Mouse (Mus musculus) limb, embryonic 12.5 days (tissue): Measurements from ENCODE around the gene Cbr2. TPM values are rescaled to one million over a fixed set of nuclear protein-coding genes. Genes with fewer than 3 reads are reported as not detected.
A peak's percentile ranks its signal among the peaks of the same experiment; 100 is the strongest.
"Not testable (repeated sequence)": the region's sequence is repeated elsewhere in the genome, so short reads cannot be mapped to it uniquely, and the experiment has no call there.

Experiments
- ATAC-seq: fragments of 200-750 bp; cut with Nextera tagmentation; 2 replicates; pipeline ENCODE4 v1.8.0; 2017; ENCODE audit warnings: low read depth, moderate TSS enrichment; ENCODE audit not compliant: insufficient number of reproducible peaks, insufficient read depth, low FRiP score, low TSS enrichment
- H3K27ac ChIP-seq: fragments of 300-500 bp; sonication (generic); 2 replicates; pipeline ENCODE4 v1.5.1; 2016; ENCODE audit warnings: mild to moderate bottlenecking, moderate library complexity
- H3K27me3 ChIP-seq: fragments of 300-500 bp; sonication (generic); 2 replicates; pipeline ENCODE4 v1.6.1; 2016; ENCODE audit warnings: mild to moderate bottlenecking, moderate library complexity
- H3K36me3 ChIP-seq: fragments of 300-500 bp; sonication (generic); 2 replicates; pipeline ENCODE4 v1.6.1; 2016; ENCODE audit warnings: mild to moderate bottlenecking, moderate library complexity
- H3K4me1 ChIP-seq: fragments of 300-500 bp; sonication (generic); replicated peaks from 2 replicates; pipeline ENCODE4 v1.6.1; 2016
- H3K4me2 ChIP-seq: fragments of 300-500 bp; sonication (generic); 2 replicates; pipeline ENCODE4 v1.6.1; 2016; ENCODE audit warnings: mild to moderate bottlenecking, moderate library complexity
- H3K4me3 ChIP-seq: fragments of 300-500 bp; sonication (generic); replicated peaks from 2 replicates; pipeline ENCODE4 v1.5.1; 2016; ENCODE audit warnings: mild to moderate bottlenecking
- H3K9ac ChIP-seq: fragments of 300-500 bp; sonication (generic); replicated peaks from 2 replicates; pipeline ENCODE4 v1.6.1; 2016; ENCODE audit warnings: mild to moderate bottlenecking, moderate library complexity
- H3K9me3 ChIP-seq: fragments of 300-500 bp; sonication (generic); 2 replicates; pipeline ENCODE4 v1.6.1; 2016; ENCODE audit warnings: mild to moderate bottlenecking, moderate library complexity
- WGBS: fragments of 180-500 bp; shearing (Covaris S2); methylation state at CpG from one replicate; pipeline ENCODE4 v1.1.7; 2016; 5-methylcytosine and 5-hydroxymethylcytosine counted together
- polyA plus RNA-seq: library from polyadenylated mRNA; unstranded; fragments of >200 nt; fragmentation: Nextera tagmentation; extraction: Ambion mirVana; gene quantifications from 2 replicates; pipeline ENCODE4 v1.2.1, GENCODE M21; 2016

The Cbr2 gene
- polyA plus RNA-seq, 1 experiment from 2014 or later = 4.6 TPM

DNA sequence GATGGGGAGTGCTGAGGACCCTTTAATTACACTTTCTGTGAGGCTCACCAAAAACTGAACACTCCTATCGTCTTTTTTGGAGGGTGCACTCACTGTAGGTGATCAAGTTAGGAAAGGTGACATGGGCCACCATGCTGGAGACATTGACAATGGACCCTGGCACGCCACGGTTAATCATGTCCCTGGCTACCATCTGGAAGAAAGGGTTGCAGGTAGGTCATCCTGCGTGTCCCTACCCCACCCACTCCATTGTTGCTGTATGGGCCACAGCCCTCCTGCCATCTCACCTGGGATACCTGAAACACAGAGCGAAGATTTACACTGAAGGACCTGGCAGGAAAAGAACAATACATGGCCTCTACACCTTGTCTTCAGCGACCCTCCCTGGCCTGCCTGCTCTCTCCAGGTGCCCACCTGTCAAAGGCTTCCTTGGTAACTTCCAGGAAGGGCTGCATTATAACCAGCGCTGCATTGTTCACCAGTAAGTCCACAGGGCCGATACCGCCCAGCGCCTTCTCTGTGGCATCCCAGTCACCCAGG, 1.5 kb downstream of the Cbr2 start:
- Histone ChIP-seq H3K4me2 (no peak overlapping the region), H3K4me3 (no peak overlapping the region), H3K4me1 (peaks cover 17% of the 10 kb centered on the region), H3K27me3 (peaks cover 3% of the 10 kb centered on the region; the same call in 1 of the 2 replicates), H3K9me3 (no peaks in the 10 kb centered on the region), H3K27ac (no peak overlapping the region), H3K36me3 (peaks cover 2% of the 10 kb centered on the region; the same call in 1 of the 2 replicates), H3K9ac (no peak overlapping the region)
- WGBS = 88% methylated on average over 10 of the region's 10 CpGs
- ATAC-seq = no peak

DNA sequence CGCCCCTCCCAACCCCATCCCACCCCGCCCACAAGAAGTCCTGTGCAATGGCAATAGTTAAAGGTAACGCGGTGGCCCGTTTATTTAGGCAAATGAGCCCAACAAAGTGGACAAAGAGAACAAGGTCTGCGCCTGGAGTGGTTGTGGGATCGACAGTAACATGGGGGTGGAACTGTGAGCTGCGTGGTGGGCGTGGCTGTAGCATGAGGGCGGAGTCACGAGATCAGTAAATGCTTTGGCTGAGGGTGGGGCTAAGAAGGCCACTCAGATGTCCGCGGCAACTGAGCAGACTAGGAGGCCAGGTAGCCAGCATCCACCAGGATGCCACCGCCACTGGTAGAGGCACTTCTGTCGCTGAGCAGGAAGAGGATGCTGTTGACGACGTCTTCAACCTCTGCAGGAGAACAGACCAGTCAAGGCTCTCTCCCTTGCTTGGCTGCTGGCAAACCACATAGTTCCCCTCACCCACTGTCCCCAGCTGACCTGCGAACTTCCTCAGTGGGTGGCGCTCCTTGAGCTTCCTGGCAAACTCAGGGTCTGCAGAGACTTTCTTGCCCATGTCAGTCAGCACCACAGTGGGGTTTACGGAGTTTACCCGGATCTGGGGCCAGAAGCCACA, 2.4 kb downstream of the Cbr2 start:
- Histone ChIP-seq H3K4me1 (peaks cover 17% of the 10 kb centered on the region), H3K4me3 (peak overlapping the region; percentile 15), H3K4me2 (peak overlapping the region; percentile 46)
- not testable (repeated sequence) for H3K27me3 ChIP-seq, H3K27ac ChIP-seq, H3K9me3 ChIP-seq, H3K36me3 ChIP-seq, H3K9ac ChIP-seq, ATAC-seq
- WGBS = 3% methylated on average over 18 of the region's 21 CpGs

DNA sequence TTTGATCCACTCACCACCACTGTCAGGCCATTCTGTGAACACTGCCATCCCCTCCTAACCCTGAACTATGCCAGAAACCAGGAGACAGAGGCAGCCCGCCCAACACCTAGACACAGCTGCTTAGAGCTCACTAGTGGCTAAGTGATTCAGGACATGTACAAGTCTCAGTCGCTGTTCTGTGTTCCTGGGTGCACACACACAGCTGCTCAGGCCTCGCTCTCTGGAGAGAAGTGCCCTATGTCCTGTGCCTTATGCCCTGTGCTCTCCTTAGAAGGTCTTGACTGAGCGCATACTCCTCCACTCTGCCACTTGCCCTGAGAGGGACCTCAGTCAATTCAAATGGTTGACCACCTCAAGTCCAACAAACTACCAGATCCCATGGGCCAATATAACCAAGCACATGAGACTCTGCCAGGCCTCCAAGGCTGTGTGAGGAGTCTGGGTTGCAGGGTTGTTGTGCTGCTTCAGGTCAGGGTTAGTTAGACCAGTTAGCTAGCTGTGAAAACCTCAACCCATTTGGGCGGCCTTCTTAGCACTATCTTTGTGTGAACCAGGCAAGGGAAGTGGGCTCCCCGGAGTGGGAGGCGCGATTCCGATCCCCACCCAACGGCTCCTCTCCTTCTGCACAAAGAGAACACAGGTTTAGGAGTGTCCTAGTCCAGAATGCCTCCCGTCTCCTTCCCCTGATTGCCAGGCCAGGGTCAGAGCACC, 3.2 kb downstream of the Cbr2 start:
- H3K4me2 ChIP-seq = peak overlapping the region; percentile 46

GRCm38 (mm10) chr11:120727564-120727963, 4.3 kb downstream of the Cbr2 start:
- Histone ChIP-seq H3K27me3 (peaks cover 15% of the 10 kb centered on the region), H3K4me2 (peak overlapping the region; percentile 91; the same call in 1 of the 2 replicates), H3K4me1 (peaks cover 17% of the 10 kb centered on the region), H3K9ac (no peak overlapping the region), H3K36me3 (peaks cover 12% of the 10 kb centered on the region), H3K27ac (no peak overlapping the region), H3K9me3 (no peaks in the 10 kb centered on the region), H3K4me3 (peak overlapping the region; percentile 58)
- 58% methylated on average over 12 of the region's 12 CpGs for WGBS
- ATAC-seq = no peak

More for the DNA sequence above, 3.2 kb downstream of the Cbr2 start:
- Histone ChIP-seq H3K27me3 (peaks cover 4% of the 10 kb centered on the region; the same call in 1 of the 2 replicates), H3K4me1 (peaks cover 17% of the 10 kb centered on the region), H3K9ac (no peak overlapping the region), H3K36me3 (peaks cover 4% of the 10 kb centered on the region), H3K4me3 (peak overlapping the region; percentile 15; the same call in 1 of the 2 replicates), H3K9me3 (no peaks in the 10 kb centered on the region), H3K27ac (no peak overlapping the region)
- ATAC-seq = no peak
- WGBS = 76% methylated on average over 11 of the region's 11 CpGs

DNA sequence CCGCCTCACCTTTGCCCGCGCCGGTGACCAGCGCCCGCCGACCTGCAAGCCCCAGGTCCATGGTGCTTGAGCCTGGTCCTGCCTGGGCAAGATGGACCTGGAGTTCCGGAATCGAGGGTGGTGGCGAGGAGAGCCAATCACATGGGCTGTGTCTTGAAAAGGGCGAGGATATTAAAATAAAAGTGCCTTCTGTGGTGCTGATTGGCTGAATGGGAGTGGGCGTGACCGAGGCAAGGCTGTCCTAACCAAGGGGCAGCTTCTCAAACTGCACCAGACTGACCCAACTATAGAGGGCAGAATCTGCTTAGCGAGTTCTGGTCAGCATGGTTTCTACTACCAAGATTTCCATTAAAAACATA, 4.8 kb downstream of the Cbr2 start, which contains the start of gene Dcxr:
TSS of gene Dcxr (minus strand) at position 113 of the 359 bp plus-strand sequence.
- Histone ChIP-seq H3K27me3 (peaks cover 20% of the 10 kb centered on the region), H3K36me3 (peaks cover 12% of the 10 kb centered on the region), H3K4me3 (peak within 1 kb of the TSS; percentile 58), H3K27ac (no peak within 1 kb of the TSS), H3K9me3 (no peaks in the 10 kb centered on the region), H3K9ac (peak within 1 kb of the TSS; percentile 66), H3K4me1 (peaks cover 21% of the 10 kb centered on the region), H3K4me2 (peak within 1 kb of the TSS; percentile 91)
- ATAC-seq = peak; percentile 78
- under 1% methylated on average over 14 of the region's 14 CpGs for WGBS

DNA sequence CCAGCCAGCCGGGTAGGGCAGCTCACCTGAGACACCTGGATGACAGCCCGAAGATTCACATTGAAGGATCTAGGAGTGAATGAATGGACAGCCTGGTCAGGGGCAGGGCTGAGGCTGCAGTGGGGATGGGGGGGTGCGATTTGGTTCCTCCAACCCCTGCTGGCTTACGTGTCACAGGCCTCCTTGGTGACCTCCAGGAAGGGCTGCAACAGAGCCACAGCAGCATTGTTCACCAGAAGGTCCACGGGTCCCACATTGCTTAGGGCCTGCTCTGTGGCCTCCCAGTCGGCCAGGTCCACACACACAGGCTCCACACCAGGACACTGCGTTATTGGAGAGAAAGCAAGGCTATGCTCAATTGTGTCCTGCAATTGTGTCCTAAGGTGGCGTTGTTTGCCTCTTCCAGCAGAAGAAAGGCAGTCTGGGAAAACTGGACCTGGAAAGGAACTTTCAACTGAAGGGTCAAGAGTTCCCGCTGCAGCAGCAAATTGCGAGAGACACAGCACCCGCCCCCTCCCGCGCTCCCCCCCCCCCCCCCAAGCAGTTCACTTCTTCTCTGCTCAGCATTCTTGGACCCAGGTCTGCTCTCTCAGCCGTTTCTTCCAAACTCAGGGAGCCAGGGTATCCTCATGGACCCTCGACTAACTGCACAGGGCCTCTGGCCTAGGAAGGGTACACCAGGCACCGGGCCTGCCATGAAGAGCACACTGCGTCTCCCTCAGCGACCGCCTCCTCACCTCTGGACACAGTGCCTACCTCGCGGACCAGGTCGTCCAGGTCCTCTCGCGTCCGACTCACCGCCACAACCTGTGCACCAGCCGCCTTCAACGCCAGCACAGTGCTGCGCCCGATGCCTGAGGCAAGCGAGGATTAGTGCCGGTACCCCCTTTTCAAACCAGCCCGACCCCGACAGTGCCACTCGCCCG, 5.4 kb downstream of the Cbr2 start:
- 20% methylated on average over 35 of the region's 36 CpGs for WGBS
- peak overlapping the region; percentile 91 for H3K4me2 ChIP-seq
- H3K9ac ChIP-seq = peak overlapping the region; percentile 66
- H3K27ac ChIP-seq = no peak overlapping the region
- peaks cover 12% of the 10 kb centered on the region for H3K36me3 ChIP-seq
- peaks cover 26% of the 10 kb centered on the region for H3K4me1 ChIP-seq
- peak overlapping the region; percentile 58 for H3K4me3 ChIP-seq
- H3K27me3 ChIP-seq = peaks cover 24% of the 10 kb centered on the region
- peak; percentile 29; the same call in 1 of the 2 replicates for ATAC-seq
- H3K9me3 ChIP-seq = no peaks in the 10 kb centered on the region

DNA sequence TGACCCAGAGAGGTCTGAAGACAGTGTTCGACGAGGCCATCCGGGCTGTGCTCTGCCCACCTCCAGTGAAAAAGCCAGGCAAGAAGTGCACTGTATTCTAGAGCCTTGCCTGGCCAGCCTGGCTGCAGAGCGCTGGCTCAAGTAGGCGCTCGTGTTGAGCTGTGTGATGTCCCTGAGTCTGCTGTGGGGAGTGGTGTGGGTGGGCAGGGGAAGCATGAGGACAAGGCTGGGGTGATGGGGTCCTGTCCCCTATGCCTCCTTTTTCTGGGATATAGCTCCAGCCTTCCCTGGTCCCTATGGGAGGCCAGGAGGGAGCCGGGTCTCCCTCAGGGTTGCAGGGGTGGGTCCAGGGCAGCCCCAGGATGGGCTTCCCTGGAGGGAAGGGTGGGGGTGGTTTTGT, 8.4 kb downstream of the Cbr2 start:
- WGBS = 88% methylated on average over 6 of the region's 7 CpGs
- Histone ChIP-seq H3K4me3 (no peak overlapping the region), H3K4me1 (peaks cover 24% of the 10 kb centered on the region), H3K36me3 (peaks cover 28% of the 10 kb centered on the region), H3K9ac (no peak overlapping the region), H3K27ac (no peak overlapping the region), H3K27me3 (peaks cover 29% of the 10 kb centered on the region), H3K4me2 (no peak overlapping the region), H3K9me3 (no peaks in the 10 kb centered on the region)
- no peak for ATAC-seq

DNA sequence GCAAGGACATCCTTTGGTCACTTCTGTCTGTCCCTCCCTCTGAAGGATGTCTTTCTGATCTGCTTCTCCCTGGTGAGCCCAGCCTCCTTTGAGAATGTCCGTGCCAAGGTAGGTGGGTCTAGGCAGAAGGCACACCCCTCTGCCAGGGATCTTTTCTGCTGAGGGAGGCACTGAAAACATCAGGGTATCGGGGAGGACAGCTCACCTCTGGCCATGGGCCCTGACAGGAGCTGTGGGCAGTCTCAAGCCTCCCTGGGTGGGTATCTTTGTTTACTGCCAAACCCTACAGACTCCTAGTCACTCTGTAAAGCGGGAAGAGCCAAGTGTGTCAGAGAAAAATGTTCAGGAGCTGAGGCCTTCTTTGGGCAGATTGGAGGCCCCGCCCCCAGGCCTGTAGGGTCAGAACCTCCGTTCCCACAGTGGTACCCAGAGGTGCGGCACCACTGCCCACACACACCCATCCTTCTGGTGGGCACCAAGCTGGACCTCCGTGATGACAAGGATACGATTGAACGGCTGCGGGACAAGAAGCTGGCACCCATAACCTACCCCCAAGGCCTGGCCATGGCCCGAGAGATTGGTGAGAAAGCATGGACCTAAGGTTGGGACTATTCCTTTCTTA, 9.0 kb downstream of the Cbr2 start:
- no peak overlapping the region for H3K9ac ChIP-seq
- peaks cover 24% of the 10 kb centered on the region for H3K4me1 ChIP-seq
- no peak overlapping the region; the same call in 1 of the 2 replicates for H3K4me3 ChIP-seq
- H3K4me2 ChIP-seq = no peak overlapping the region; the same call in 1 of the 2 replicates
- H3K9me3 ChIP-seq = no peaks in the 10 kb centered on the region
- WGBS = 88% methylated on average over 11 of the region's 11 CpGs
- no peak overlapping the region for H3K27ac ChIP-seq
- ATAC-seq = no peak
- H3K27me3 ChIP-seq = peaks cover 29% of the 10 kb centered on the region
- peaks cover 35% of the 10 kb centered on the region for H3K36me3 ChIP-seq

DNA sequence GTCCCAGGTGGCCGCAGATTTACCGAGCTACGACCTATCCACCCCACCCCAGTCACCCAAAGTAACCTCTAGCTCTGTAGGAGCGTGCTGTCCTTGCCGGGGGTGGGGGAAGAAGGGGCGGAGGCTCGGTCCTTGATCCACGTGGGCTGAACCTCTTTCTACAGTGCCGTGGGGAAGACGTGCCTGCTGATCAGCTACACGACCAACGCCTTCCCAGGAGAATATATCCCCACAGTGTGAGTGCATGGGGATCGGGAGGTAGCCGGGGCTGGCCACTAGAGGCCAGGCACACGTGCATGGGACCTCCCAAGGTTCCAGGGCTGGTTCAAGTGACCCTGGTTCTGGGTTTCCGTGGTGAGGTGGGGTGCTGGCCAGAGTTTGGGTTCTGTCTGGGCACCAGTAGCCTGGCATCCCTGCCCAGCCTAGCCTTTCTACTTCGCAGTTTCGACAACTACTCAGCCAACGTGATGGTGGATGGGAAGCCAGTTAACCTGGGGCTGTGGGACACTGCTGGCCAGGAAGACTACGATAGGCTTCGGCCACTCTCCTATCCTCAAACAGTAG, 9.8 kb downstream of the Cbr2 start:
- no peak for ATAC-seq
- H3K9ac ChIP-seq = peak overlapping the region; percentile 86
- H3K4me1 ChIP-seq = peaks cover 24% of the 10 kb centered on the region
- peaks cover 29% of the 10 kb centered on the region for H3K27me3 ChIP-seq
- H3K4me2 ChIP-seq = peak overlapping the region; percentile 99
- H3K36me3 ChIP-seq = peaks cover 42% of the 10 kb centered on the region
- H3K9me3 ChIP-seq = no peaks in the 10 kb centered on the region
- WGBS = 19% methylated on average over 21 of the region's 21 CpGs
- H3K4me3 ChIP-seq = peak overlapping the region; percentile 75
- no peak overlapping the region for H3K27ac ChIP-seq
